Mouse (Mus musculus) cerebellum, adult 11-12 months (tissue): Measurements from ENCODE around the gene Rtn1.

Experiments
- DNase-seq: peaks from one replicate; pipeline ENCODE4 v3.0.0; 2022

Rtn1 gene

DNA sequence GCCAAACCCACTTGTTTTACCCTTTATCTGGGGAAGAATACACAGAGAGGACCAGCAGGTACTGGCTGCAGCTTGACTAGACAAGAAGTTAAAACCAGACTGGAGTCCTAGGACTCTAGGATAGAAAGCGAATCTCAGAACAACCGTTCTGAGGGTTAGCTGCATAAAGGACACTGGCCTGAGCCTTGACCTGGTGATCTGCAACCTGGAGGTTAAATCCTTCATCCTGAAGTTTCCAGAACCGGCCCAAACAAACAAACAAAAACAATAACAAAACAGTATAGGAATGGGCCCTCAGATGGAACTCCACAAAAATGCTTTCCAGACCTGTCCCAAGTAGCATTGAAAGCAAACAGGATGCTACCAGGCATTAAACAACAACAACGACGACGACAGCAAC, at the start of gene Rtn1:
Gene Rtn1, minus strand, starts transcription at position 101 of the 400 bp plus-strand sequence.
- no peak for DNase-seq

GRCm38 (mm10) chr12:72453941-72454340, 45.1 kb upstream of the Rtn1 start:
- no peak for DNase-seq

- peak; percentile 18 for DNase-seq
Measured at GRCm38 (mm10) chr12:72441839-72442576, 33.2 kb upstream of the Rtn1 start, which contains the start of gene Lrrc9. Gene Lrrc9, plus strand, starts transcription at chr12:72441866.

DNA sequence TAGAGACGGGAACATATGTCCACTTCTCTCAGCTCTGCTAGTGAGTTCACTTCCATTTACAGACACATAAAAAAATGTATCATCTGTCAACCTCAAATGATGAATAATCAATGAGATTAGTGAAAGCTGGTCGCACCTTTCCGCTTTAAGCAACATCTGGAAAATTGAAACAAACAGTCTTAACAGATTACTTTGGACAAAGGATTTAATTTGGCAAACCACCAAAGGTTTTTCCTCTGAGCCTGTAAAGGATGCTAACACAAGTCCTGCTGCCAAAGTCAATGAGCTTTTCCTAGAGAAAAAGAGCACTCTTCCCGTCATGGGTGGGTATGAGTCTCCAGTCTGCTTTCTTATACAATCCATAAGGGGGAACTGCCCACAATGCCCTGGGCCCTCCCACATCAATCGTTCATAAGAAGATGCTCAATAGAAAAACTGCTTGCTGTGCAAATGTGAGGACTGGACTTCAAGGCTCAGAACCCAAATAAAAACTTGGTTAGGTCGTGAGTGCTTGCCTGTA, 30.2 kb upstream of the Rtn1 start:
- DNase-seq: no peak

GRCm38 (mm10) chr12:72437676-72438341, 29.0 kb upstream of the Rtn1 start:
- no peak for DNase-seq

DNA sequence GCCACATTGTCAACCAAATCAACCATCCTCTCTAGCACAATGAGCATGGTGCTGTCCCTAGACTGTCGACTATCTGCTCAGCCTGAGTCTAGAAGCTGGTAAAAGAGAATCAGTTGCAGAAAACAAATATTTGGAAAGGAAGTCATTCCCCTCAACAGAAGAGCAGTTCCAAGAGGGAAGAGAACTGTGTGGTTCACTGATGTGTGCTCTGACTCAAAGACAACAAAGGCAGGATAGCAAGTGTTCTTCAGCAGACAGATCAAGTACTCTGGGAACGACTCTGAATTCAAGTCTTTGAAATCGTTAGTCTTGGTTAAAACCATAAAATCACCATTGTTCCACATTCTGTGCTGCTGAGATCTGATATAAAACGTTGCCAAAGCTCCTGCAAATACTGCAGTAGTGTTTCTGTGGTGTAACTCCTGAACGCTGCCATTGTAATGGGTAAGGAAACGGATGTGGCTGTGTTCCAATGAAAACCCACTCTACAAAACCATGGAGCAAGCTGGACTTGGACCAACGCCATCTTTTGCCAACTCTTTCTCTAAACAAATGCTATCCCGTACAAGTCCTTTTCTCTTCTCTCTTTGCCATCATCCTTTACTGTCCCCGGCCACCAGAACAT, 24.5 kb upstream of the Rtn1 start:
- no peak for DNase-seq

- DNase-seq: no peak
Measured at GRCm38 (mm10) chr12:72432209-72432608, 23.4 kb upstream of the Rtn1 start.

DNA sequence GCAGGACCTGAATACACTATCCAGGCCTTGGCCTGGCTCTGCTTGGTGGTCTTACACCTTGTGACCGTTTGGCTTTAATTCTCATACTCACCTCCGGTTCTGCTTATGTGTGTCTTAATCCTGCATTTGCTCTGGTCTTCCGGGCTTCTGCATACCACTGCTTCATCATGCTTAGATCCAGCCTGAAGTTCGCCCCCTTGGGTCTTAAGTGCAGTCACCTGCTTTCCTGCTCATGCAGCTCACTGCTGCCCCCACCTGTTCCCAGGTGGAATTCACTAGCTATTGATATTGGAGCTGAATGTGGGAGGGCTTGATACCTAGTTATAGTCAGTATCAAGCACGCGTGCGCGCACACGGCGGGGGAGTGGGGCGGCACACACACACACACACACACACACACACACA, 18.9 kb upstream of the Rtn1 start:
- DNase-seq: peak; percentile 76

DNA sequence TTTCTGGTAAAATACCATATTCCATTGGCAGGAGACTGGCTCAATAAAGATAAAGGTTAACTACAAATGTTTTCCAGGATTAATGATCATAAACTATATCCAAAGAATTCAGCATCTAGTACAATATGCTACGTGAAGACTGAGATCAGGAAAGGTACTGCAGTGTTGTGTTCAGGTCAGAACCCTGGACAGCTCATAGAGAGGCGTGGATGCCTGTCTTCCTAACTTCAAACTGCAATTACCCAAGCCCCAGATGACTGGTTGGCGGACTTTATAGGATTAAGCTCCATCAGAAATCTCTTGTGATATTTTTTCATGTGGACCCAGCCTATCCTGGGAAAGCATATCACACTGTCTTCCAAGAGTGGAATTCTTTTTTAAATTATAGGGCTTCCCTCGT, 13.8 kb upstream of the Rtn1 start:
- DNase-seq: no peak

DNA sequence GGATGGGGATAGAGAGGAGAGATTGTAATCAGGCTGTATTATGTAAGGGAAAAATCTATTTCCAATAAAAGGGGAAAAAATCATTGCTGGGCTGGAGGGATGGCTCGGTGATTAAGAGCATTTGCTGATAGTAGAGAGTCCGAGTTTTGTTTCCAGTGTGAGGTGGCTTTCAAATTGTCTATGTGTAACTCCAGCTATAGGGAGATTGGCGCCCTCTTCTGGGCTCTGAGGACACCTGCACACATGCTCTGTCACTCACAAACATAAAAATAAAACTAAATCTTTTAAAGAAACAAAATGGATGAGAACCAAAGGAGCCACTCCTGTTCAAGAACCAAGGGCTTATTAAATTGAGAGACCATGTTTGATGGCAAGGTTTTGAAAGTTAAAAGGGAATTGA, 8.9 kb upstream of the Rtn1 start:
- peak; percentile 36 for DNase-seq

- peak; percentile 85 for DNase-seq
Measured at GRCm38 (mm10) chr12:72408111-72408891, 553 bp downstream of the Rtn1 start.

- DNase-seq: no peak
Measured at GRCm38 (mm10) chr12:72407721-72408110, 1.1 kb downstream of the Rtn1 start.

DNA sequence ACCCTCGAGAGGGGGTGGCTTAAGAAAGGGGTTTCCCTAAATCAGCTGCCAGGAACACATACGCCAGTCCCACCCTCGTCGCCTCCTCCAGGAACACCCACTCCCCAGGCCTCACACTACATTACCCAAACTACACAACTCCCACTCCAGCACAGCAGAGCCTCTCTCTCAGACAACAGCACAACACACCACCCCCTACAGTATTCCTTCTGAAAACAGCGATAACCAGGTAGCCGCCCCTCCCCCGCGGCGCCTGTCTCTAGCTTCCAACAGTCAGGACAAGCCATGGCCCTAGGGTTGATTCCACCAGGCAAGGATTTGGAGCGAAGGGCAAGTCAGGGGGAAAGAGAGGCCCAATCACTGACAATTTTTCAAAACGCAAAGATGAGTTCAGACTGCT, 1.7 kb downstream of the Rtn1 start:
- peak; percentile 76 for DNase-seq

DNA sequence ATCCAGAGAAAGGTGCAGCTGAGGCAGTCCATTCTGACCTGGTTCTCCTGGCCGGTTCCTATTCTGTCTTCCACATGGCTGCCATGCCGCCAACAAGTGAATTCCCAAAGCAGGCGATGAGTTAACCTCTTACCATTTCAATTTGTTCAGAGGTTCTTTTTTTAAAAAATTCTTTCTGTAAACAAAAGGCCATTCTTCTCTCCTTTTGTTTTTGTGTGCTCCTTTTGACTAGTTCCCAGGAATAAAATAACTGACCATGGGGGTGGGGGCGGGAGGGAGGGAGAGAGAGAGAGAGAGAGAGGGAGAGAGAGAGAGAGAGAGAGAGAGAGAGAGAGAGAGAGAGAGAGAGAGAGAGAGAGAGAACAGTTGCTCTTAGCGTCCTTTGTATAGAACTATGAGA, 3.8 kb downstream of the Rtn1 start:
- no peak for DNase-seq

DNA sequence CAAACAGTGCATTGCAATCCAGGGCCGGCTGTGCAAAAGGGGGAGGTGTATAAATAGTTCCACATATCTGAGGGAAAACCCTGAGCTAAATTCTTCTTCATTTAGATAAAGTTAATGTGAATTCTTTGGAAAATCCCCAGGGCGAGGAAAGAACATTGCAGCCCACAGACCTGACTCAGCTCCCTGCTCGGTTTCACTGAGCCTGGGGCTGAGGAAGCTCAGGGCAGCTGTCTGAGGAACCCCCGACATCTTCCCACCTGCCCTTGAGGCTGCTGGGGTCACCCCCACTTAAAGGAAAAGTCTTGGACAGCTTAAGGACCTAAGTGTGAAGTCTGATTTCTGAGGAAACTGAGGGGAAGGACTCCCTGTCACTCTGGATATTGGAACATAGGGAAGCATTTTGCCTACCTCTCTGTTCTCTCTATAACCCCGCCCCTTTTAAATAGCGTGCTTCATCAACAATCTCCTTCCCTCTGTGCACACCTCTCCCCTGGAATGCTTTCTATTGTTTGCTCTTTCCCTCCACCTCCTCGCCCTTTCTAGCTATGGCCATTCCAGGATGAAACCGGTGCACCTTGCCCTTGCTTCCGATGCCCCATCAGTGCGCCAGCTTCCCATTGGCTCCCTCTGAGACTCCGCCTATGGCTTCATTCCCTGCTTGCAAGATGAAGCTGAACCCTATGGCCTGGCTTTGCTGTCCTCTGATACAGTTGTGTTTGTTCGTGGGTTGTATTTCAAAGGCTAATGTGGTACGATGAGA, 15.6 kb downstream of the Rtn1 start:
- no peak for DNase-seq

- no peak for DNase-seq
Measured at GRCm38 (mm10) chr12:72390346-72390745, 18.5 kb downstream of the Rtn1 start.

DNA sequence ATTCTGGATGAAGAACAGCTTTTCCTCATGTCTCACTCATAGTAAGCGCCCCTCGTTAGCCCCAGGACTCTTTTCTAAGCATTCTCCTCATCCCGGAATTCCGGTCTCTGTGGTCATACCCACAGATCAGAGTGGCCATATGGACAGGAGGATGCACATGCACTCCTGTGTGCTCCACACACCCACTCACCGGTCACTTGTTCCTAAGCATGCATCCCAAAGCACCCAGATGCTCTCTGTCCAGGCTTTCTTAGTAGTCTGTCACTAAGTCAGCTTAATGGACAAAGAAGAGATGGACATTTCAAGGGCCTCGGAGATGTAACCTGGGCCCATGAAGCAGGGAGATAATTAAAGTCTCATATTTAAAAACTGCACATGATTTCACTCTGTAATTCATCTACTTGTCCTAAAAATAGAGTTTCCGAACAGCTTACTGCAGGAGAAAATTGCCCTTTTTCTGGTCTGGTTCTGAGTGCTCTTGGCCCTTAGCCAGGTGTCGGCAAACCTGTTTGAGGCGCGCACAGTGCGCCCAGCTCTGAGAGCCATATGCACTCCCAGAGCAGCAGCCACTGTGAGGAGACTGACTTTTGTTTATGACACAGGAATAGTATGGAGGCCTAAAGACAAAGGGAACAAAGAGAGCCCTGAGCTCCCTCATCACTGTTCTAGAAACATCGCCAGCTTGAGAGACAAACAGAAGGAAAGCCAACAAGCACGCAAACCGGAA, 19.3 kb downstream of the Rtn1 start:
- peak; percentile 69 for DNase-seq

DNA sequence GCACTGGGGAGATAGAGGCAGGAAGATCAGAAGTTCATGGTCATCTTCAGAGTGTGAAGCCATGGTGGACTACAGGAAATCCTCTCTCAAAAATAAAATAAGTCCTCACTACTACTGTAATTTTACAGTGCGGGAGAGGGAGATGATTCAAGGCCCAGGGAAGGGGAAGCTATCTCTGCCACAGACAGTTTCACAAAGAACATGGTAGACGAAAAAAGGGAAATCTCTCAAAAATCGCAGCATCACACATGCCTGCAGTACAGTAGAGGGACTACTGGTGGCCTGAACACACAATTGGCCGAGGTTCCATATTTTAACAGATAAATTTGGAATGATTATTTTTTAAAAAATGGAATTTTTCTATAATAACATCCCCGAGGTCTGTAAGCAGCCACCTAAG, 20.0 kb downstream of the Rtn1 start:
- no peak for DNase-seq

- DNase-seq: no peak
Measured at GRCm38 (mm10) chr12:72388135-72388534, 20.7 kb downstream of the Rtn1 start.

- DNase-seq: no peak
Measured at GRCm38 (mm10) chr12:72376309-72376708, 32.5 kb downstream of the Rtn1 start.

GRCm38 (mm10) chr12:72374823-72375225, 34.0 kb downstream of the Rtn1 start:
- DNase-seq: peak; percentile 70
